Mouse (Mus musculus) liver, postnatal 0 days (tissue): ENCODE results near the gene Trpm4.
A peak's percentile ranks its signal among the peaks of the same experiment; 100 is the strongest.

Experiments used
- CTCF ChIP-seq: sonication (generic); IDR thresholded peaks from 2 replicates; pipeline ENCODE4 v1.5.1; 2016; ENCODE audit warnings: antibody characterized with exemption, low read depth
- EP300 ChIP-seq: IDR thresholded peaks from 2 replicates; pipeline ENCODE4 v1.6.1; 2016; ENCODE audit warnings: antibody characterized with exemption, low read depth, mild to moderate bottlenecking

- TF ChIP-seq CTCF (peak; percentile 73), EP300 (no peak)
Measured at GRCm38 (mm10) chr7:45309455-45309854, 24.1 kb downstream of the Trpm4 start.
